Mouse (Mus musculus): ENCODE results near the gene Gm9821.
A peak's percentile ranks its signal among the peaks of the same experiment; 100 is the strongest.

Gm9821 gene

DNA sequence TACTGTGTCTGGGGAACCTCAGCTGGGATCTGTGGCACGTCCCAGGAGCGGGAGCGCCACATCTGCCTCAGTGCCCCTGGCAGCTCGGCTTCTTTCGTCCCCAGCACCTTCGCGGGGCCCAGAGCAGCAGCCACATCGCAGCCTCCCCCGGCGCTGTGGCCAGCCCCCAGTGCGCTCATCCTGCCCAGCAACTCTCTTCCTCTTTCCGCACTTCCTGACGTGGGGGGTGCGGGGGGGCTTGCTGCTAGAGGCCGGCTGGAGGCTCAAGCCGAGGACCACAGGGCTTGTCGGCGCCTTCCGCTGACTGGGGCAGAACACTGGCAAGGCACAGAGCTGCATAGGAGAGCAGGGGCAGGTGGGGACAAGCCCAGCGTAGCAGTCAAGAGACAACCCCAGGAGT, 19.9 kb downstream of the Gm9821 start:
- DNase-seq (ENCODE audit: extremely low read depth, insufficient read length, low spot score): no peak

DNA sequence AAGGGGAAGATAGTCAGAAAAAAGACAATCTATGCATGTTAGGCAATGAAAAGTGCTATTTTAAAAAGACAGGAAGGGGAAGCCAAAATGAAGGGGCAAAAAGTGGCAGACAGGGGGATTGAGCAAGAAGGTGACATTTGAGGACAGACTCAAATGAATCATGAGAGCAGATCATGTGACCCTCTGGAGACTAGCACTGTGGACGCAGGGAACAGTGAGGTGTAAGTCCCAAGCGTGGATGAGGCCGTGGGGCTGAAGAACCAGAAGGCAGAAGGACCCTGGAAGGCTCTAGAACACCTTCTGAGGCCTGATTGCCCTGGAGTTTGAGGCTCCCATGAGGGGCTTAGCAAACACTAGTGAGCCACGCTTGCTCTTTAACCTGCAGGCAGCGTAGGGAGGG, 20.9 kb downstream of the Gm9821 start:
- no peak for DNase-seq (ENCODE audit: extremely low read depth, insufficient read length, low spot score)

GRCm38 (mm10) chr2:91967962-91968361, 22.5 kb downstream of the Gm9821 start:
- no peak for DNase-seq (ENCODE audit: extremely low read depth, insufficient read length, low spot score)

DNA sequence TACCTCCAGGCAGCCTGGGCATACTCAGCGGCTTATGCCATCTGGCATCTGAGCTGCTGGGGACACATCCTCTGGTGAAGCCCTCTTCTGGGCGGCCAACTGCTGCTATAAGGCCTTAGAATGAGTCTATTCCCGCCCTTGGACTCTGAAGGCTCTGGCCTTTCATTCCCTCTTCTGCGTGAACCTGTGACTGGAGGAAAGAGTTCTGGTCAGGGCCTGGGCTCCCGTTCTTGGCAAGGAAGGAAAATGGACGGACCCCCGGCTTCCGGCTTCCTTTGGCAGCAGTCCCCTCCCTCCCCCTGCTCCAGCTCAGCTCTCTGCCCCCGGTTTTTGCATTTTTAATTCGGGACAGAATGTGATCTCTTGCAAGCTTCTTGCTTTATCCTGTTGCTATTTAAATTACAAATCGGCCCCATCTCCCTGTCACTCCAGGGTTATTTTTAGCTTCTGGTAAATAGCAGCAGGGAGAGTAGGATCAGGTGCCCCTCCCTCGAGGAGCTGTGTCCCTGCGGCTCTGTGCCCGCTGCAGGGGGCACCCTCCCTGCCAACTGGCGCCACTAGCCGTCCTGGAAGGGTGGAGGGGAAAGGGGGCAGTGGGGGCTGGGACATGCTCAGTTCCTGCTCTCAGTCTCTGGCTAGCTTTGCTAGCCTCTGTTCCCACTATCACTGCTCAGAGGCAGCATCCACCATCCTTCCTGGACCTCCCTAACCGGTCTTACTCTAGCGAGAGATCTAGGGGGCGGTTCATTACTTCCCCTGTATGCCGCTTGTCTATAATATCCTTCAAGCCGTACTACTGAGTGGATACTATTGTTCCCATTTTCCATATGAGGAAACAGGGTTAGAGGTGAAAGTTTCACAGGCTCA, 26.0 kb downstream of the Gm9821 start:
- no peak for DNase-seq (ENCODE audit: extremely low read depth, insufficient read length, low spot score)

- DNase-seq (ENCODE audit: extremely low read depth, insufficient read length, low spot score): no peak
These were observed 26.6 kb downstream of the Gm9821 start for GRCm38 (mm10) chr2:91972121-91972566.

DNA sequence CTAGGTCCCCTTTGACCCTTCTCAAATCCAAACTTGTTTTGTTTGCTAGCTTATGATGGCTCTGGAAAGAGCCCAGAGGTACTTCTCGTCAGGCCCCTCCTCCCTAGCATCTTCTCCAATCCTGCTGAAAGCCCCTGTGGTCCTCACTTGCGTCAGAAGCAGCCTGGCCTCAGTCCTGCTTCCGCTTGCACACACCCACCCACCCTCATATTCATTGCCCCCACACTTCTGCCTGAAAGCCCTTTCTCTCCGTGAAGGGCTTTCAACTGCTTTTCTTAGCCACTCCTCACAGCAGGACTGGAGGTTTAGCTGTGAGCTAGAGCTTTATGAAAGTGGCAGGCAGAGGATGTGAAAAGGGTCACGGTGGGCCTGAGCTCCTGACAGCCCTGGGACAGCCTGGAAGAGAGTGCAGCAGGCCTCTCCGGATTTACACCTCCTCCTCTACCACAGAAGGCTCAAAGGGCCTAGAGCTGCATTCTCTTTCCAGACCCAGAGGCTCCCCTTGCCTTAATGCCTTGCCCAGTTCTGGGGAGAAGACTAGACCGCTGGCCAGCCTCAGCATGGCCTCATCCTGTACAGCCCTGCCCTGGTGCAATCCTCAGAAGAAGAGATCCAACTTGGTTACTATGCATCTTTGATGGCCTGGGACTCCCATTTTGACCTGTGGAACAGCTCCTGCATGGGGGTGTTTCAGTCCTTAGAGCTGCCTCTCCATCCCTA, 28.1 kb downstream of the Gm9821 start:
- DNase-seq (ENCODE audit: extremely low read depth, insufficient read length, low spot score): no peak

DNA sequence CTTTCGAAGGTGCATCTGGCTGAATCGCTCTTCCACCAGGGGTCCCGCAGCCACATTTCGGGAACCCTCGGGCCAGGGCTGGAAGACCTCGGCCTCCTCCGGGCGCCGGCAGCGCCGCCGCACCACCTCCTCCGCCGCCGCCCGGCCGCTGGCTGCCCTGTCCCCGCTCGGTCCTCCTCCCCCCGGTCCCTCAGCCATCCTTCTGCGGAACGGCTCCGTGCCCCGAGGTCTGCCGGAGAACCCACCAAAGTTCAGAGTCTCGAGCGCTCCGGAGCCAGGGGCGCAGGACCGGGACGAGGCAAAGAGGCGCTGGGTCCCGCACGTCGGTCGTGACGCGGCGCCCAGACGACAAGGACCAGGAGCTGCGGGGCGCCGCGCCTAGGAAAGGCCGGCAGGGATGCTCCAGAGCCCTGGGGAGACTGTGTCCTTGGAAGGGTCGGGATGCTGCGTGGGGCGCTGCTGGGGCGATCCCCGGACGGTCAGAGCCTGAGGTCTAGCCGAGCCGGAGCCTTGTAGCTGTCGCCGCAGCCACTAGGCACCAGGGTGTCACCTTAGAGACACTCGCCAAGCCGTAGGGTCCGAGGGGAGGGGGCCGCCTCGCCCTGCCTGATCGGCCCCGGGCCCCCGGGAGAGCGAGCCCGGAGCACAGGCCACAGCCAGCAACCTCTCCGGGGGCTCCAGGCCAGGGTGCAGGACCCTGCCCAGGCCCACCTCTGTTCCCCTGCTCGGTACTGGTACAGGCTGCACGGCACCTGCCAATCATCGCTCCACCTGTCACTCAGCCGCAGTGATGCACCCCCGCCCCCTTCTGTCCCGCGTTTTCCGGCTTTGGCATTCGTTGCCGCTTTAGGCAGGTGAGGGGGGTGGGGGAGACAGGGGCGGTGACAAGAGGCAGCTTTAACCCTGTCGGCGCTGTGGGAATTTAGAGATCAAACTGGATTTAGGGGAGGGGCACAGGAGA, 30.4 kb downstream of the Gm9821 start, which contains the start of gene Dgkz:
Gene Dgkz (minus strand): TSS at position 284 of the 961 bp plus-strand sequence.
- DNase-seq (ENCODE audit: extremely low read depth, insufficient read length, low spot score): no peak

DNA sequence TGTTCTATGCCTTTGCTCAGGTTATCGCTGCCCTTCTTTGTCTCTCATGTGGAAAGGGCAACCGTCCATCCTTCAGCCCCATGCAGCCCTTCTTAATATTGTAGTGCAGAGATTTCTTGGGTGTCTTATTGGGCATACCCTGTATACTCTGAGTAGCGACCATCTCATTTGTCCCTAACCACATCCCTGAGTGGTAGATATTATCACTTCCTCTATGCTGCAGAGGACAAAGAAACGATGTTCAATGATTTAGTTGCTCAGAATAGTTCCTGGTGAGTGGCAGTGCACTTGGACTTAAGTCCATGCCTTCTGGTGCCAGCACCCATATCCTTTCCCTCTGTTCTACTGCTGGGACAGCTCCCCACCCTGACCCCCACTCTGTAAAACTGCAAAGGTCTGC, 32.5 kb downstream of the Gm9821 start:
- DNase-seq (ENCODE audit: extremely low read depth, insufficient read length, low spot score): no peak

DNA sequence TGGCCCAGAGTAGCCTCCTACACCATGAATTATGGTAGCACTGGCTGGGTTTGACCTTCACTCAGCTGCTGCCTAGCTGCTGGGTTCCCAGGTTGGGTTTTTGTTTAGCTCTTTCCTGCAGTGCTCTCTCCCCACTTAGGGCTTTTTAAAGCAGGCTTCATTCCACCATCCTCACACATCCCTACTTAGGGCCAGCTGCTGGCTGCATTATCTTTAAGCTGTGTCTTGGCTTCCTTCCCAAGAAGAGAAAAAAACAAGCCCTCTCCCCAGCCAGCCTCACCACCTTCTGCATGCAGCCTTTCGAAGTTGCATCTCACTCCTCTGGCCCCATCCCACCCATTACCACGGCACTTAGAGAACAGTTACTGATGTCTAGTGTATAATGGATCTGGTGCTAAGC, 33.0 kb downstream of the Gm9821 start:
- no peak for DNase-seq (ENCODE audit: extremely low read depth, insufficient read length, low spot score)

- DNase-seq (ENCODE audit: extremely low read depth, insufficient read length, low spot score): no peak
These were observed 34.7 kb downstream of the Gm9821 start for GRCm38 (mm10) chr2:91980245-91980644.

- DNase-seq (ENCODE audit: extremely low read depth, insufficient read length, low spot score): no peak
These were observed 35.3 kb downstream of the Gm9821 start for GRCm38 (mm10) chr2:91980830-91981229.

GRCm38 (mm10) chr2:91984439-91984838, 38.9 kb downstream of the Gm9821 start:
- no peak for DNase-seq (ENCODE audit: extremely low read depth, insufficient read length, low spot score)

DNA sequence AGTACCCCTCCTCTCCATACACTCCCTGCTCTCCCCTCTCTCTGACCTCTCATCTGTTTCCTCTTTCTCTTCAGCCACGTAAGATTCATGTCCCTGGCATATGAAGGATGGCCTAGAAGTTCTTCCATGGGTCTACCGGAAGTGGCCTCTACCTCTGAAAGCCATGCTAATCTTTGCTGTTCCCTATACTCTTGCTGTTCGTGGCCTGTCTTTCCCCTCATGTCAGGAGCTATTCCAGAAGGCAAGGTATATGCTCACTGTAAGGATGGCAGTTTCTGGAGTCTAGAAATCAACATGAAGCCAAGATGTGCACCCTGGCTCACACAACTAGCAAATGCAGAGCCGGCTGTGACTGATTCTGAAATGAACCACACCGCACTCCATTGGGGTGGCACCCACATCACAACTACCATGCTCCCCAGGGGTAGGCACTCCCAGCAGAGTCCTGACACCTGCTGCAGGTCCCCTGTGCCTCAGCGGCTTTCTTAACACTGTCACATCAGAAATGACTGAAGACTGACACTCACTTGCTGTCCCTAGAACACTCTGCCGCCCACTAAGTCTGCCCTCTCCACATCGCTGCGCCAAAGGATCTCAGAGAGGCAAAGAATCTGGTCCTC, 39.5 kb downstream of the Gm9821 start:
- no peak for DNase-seq (ENCODE audit: extremely low read depth, insufficient read length, low spot score)

DNA sequence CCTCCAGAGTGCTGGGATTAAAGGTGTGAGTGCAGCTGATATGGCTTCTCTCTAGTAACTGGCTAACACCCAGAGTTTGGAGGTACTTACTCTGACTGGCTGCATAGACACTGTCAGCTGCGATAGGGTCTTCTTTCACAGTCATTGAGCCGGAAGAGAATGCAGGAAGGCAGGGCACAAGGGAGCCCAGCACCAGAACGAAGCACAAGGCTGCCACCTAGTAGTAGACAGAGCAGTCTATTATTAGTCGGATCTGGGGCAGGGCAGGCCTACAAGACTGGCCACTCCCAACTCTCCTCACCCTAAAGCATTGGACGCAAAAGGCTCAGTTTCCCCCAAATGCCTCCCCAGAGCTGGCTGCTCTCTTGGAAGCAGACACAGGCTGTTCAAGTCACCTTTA, 40.6 kb downstream of the Gm9821 start:
- no peak for DNase-seq (ENCODE audit: extremely low read depth, insufficient read length, low spot score)

GRCm38 (mm10) chr2:91987542-91987941, 42.0 kb downstream of the Gm9821 start:
- DNase-seq (ENCODE audit: extremely low read depth, insufficient read length, low spot score): peak; percentile 42

DNA sequence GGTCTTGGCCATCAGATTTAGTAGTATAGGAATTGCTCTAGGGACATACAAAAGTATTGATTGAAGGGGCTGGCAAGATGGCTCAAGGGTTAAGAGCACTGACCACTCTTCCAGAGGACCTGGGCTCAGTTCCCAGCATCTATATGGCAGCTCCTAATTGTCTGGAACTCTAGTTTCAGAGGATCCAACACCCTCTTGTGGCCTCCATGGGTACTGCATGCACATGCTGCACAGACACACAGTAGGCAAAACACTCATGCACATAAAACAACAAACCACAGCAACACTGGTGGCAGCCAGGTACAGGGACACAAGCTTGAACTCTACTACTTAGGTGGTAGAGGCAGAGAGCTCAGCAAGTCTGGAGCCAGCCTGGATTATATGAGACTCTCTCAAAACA, 44.2 kb downstream of the Gm9821 start:
- no peak for DNase-seq (ENCODE audit: extremely low read depth, insufficient read length, low spot score)

DNA sequence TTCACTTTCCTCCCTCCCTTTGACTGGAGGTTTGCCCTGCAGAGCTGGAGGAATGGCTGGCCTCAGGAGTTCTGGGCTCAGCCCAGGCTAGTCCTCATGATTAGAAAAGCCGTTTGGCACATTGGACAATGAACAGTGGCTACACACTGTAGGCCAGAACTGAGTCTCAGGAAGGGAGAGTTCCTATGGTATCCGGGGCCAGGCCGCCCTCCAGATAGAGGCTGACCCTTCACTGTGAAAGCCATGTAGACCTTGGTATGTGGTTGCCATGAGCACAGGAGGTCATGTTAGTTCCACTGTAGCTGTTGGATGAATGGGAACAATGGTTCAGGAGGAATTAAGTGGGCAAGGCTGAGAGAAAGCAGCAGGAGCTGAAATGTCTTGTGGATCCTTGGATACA, 47.9 kb downstream of the Gm9821 start:
- DNase-seq (ENCODE audit: extremely low read depth, insufficient read length, low spot score): no peak

- DNase-seq (ENCODE audit: extremely low read depth, insufficient read length, low spot score): no peak
These were observed 50.5 kb downstream of the Gm9821 start for GRCm38 (mm10) chr2:91996006-91996405.
